Mouse (Mus musculus): ENCODE data around the gene Nat8f6. TPM values are rescaled to one million over a fixed set of nuclear protein-coding genes. Genes with fewer than 3 reads are reported as not detected.

Gene Nat8f6
- polyA plus RNA-seq, 1 experiment: not detected

GRCm38 (mm10) chr6:85863840-85864239, 43.1 kb upstream of the Nat8f6 start:
- Histone ChIP-seq H3K27me3 (ENCODE audit: control insufficient read depth, insufficient read depth, low read length, poor library complexity, severe bottlenecking) (no peaks in the 10 kb centered on the region), H3K27ac (ENCODE audit: insufficient read depth, low read length) (no peak overlapping the region), H3K36me3 (ENCODE audit: control insufficient read depth, insufficient read depth, low read length, poor library complexity, severe bottlenecking) (no peaks in the 10 kb centered on the region), H3K9me3 (replicated peaks; ENCODE audit: control insufficient read depth, insufficient read depth, low read length, poor library complexity, severe bottlenecking) (peaks cover 5% of the 10 kb centered on the region), H3K4me1 (ENCODE audit: control insufficient read depth, insufficient read depth, low read length) (peaks cover 3% of the 10 kb centered on the region), H3K9ac (ENCODE audit: low read depth, poor library complexity, severe bottlenecking) (no peak overlapping the region), H3K4me3 (ENCODE audit: low read depth, low read length) (no peak overlapping the region)
- TF ChIP-seq CTCF (IDR thresholded peaks at IDR 0.05; ENCODE audit: low read depth, low read length) (no peak), EP300 (IDR thresholded peaks at IDR 0.05; ENCODE audit: insufficient read depth, low read depth, low read length) (no peak), POLR2A (IDR thresholded peaks at IDR 0.05; ENCODE audit: insufficient read depth, low read length) (no peak)

GRCm38 (mm10) chr6:85863136-85863535, 42.4 kb upstream of the Nat8f6 start:
- no peaks in the 10 kb centered on the region for H3K27me3 ChIP-seq (ENCODE audit: control insufficient read depth, insufficient read depth, low read length, poor library complexity, severe bottlenecking)
- no peaks in the 10 kb centered on the region for H3K36me3 ChIP-seq (ENCODE audit: control insufficient read depth, insufficient read depth, low read length, poor library complexity, severe bottlenecking)
- H3K9me3 ChIP-seq (replicated peaks; ENCODE audit: control insufficient read depth, insufficient read depth, low read length, poor library complexity, severe bottlenecking): no peaks in the 10 kb centered on the region
- no peak overlapping the region for H3K4me3 ChIP-seq (ENCODE audit: low read depth, low read length)
- no peak overlapping the region for H3K27ac ChIP-seq (ENCODE audit: insufficient read depth, low read length)
- no peak overlapping the region for H3K9ac ChIP-seq (ENCODE audit: low read depth, poor library complexity, severe bottlenecking)
- peaks cover 3% of the 10 kb centered on the region for H3K4me1 ChIP-seq (ENCODE audit: control insufficient read depth, insufficient read depth, low read length)
- no peak for TF ChIP-seq CTCF (IDR thresholded peaks at IDR 0.05; ENCODE audit: low read depth, low read length)
- no peak for TF ChIP-seq POLR2A (IDR thresholded peaks at IDR 0.05; ENCODE audit: insufficient read depth, low read length)
- no peak for TF ChIP-seq EP300 (IDR thresholded peaks at IDR 0.05; ENCODE audit: insufficient read depth, low read depth, low read length)

- no peak overlapping the region for H3K27ac ChIP-seq (ENCODE audit: insufficient read depth, low read length)
- no peaks in the 10 kb centered on the region for H3K36me3 ChIP-seq (ENCODE audit: control insufficient read depth, insufficient read depth, low read length, poor library complexity, severe bottlenecking)
- H3K27me3 ChIP-seq (ENCODE audit: control insufficient read depth, insufficient read depth, low read length, poor library complexity, severe bottlenecking): no peaks in the 10 kb centered on the region
- H3K9me3 ChIP-seq (replicated peaks; ENCODE audit: control insufficient read depth, insufficient read depth, low read length, poor library complexity, severe bottlenecking): no peaks in the 10 kb centered on the region
- H3K4me1 ChIP-seq (ENCODE audit: control insufficient read depth, insufficient read depth, low read length): peaks cover 3% of the 10 kb centered on the region
- no peak overlapping the region for H3K9ac ChIP-seq (ENCODE audit: low read depth, poor library complexity, severe bottlenecking)
- no peak for TF ChIP-seq CTCF (IDR thresholded peaks at IDR 0.05; ENCODE audit: low read depth, low read length)
- no peak for TF ChIP-seq POLR2A (IDR thresholded peaks at IDR 0.05; ENCODE audit: insufficient read depth, low read length)
- TF ChIP-seq EP300 (IDR thresholded peaks at IDR 0.05; ENCODE audit: insufficient read depth, low read depth, low read length): no peak
- no peak overlapping the region for H3K4me3 ChIP-seq (ENCODE audit: low read depth, low read length)
Measured at GRCm38 (mm10) chr6:85862565-85862964, 41.8 kb upstream of the Nat8f6 start.

- H3K36me3 ChIP-seq (ENCODE audit: control insufficient read depth, insufficient read depth, low read length, poor library complexity, severe bottlenecking): no peaks in the 10 kb centered on the region
- H3K9ac ChIP-seq (ENCODE audit: low read depth, poor library complexity, severe bottlenecking): no peak overlapping the region
- no peaks in the 10 kb centered on the region for H3K9me3 ChIP-seq (replicated peaks; ENCODE audit: control insufficient read depth, insufficient read depth, low read length, poor library complexity, severe bottlenecking)
- H3K4me1 ChIP-seq (ENCODE audit: control insufficient read depth, insufficient read depth, low read length): peaks cover 3% of the 10 kb centered on the region
- no peak for TF ChIP-seq CTCF (IDR thresholded peaks at IDR 0.05; ENCODE audit: low read depth, low read length)
- TF ChIP-seq EP300 (IDR thresholded peaks at IDR 0.05; ENCODE audit: insufficient read depth, low read depth, low read length): no peak
- no peak for TF ChIP-seq POLR2A (IDR thresholded peaks at IDR 0.05; ENCODE audit: insufficient read depth, low read length)
- no peak overlapping the region for H3K4me3 ChIP-seq (ENCODE audit: low read depth, low read length)
- H3K27ac ChIP-seq (ENCODE audit: insufficient read depth, low read length): no peak overlapping the region
- H3K27me3 ChIP-seq (ENCODE audit: control insufficient read depth, insufficient read depth, low read length, poor library complexity, severe bottlenecking): no peaks in the 10 kb centered on the region
Measured at GRCm38 (mm10) chr6:85861247-85861646, 40.5 kb upstream of the Nat8f6 start.

GRCm38 (mm10) chr6:85856194-85856678, 35.5 kb upstream of the Nat8f6 start:
- TF ChIP-seq CTCF (IDR thresholded peaks at IDR 0.05; ENCODE audit: low read depth, low read length) (no peak), POLR2A (IDR thresholded peaks at IDR 0.05; ENCODE audit: insufficient read depth, low read length) (no peak), EP300 (IDR thresholded peaks at IDR 0.05; ENCODE audit: insufficient read depth, low read depth, low read length) (no peak)
- Histone ChIP-seq H3K4me3 (ENCODE audit: low read depth, low read length) (no peak overlapping the region), H3K27ac (ENCODE audit: insufficient read depth, low read length) (no peak overlapping the region), H3K9ac (ENCODE audit: low read depth, poor library complexity, severe bottlenecking) (no peak overlapping the region), H3K36me3 (ENCODE audit: control insufficient read depth, insufficient read depth, low read length, poor library complexity, severe bottlenecking) (no peaks in the 10 kb centered on the region), H3K27me3 (ENCODE audit: control insufficient read depth, insufficient read depth, low read length, poor library complexity, severe bottlenecking) (no peaks in the 10 kb centered on the region), H3K9me3 (replicated peaks; ENCODE audit: control insufficient read depth, insufficient read depth, low read length, poor library complexity, severe bottlenecking) (0 out of 2 replicates have a peak, but pooled peaks cover 2% of the 10 kb centered on the region), H3K4me1 (ENCODE audit: control insufficient read depth, insufficient read depth, low read length) (no peaks in the 10 kb centered on the region)

GRCm38 (mm10) chr6:85853481-85853880, 32.7 kb upstream of the Nat8f6 start:
- Histone ChIP-seq H3K27ac (ENCODE audit: insufficient read depth, low read length) (no peak overlapping the region), H3K4me3 (ENCODE audit: low read depth, low read length) (no peak overlapping the region), H3K27me3 (ENCODE audit: control insufficient read depth, insufficient read depth, low read length, poor library complexity, severe bottlenecking) (no peaks in the 10 kb centered on the region), H3K36me3 (ENCODE audit: control insufficient read depth, insufficient read depth, low read length, poor library complexity, severe bottlenecking) (no peaks in the 10 kb centered on the region), H3K4me1 (ENCODE audit: control insufficient read depth, insufficient read depth, low read length) (peaks cover 8% of the 10 kb centered on the region), H3K9me3 (replicated peaks; ENCODE audit: control insufficient read depth, insufficient read depth, low read length, poor library complexity, severe bottlenecking) (0 out of 2 replicates have a peak, but pooled peaks cover 2% of the 10 kb centered on the region), H3K9ac (ENCODE audit: low read depth, poor library complexity, severe bottlenecking) (no peak overlapping the region)
- TF ChIP-seq POLR2A (IDR thresholded peaks at IDR 0.05; ENCODE audit: insufficient read depth, low read length) (no peak), CTCF (IDR thresholded peaks at IDR 0.05; ENCODE audit: low read depth, low read length) (no peak), EP300 (IDR thresholded peaks at IDR 0.05; ENCODE audit: insufficient read depth, low read depth, low read length) (no peak)

Measured in ES-Bruce4 (cell line).